Mouse (Mus musculus) liver, postnatal 0 days (tissue): ENCODE data around the gene Foxa1. TPM values are rescaled to one million over a fixed set of nuclear protein-coding genes. Genes with fewer than 3 reads are reported as not detected.
A peak's percentile ranks its signal among the peaks of the same experiment; 100 is the strongest.

Experiments
- ATAC-seq: fragments of 200-750 bp; cut with Nextera tagmentation; 2 replicates; pipeline ENCODE4 v1.8.0; 2017; ENCODE audit warnings: mild to moderate bottlenecking, moderate library complexity
- DNase-seq: peaks from one replicate; pipeline ENCODE4 v3.0.0-alpha.2; 2016
- H3K27ac ChIP-seq: fragments of 300-500 bp; sonication (generic); 2 replicates; pipeline ENCODE4 v1.5.1; 2014; ENCODE audit warnings: antibody characterized with exemption, moderate library complexity, mild to moderate bottlenecking, low read depth
- H3K27me3 ChIP-seq: fragments of 300-500 bp; sonication (generic); 2 replicates; pipeline ENCODE4 v1.6.1; 2014; ENCODE audit warnings: low read length, control low read depth, mixed read lengths; ENCODE audit not compliant: insufficient read depth
- H3K36me3 ChIP-seq: fragments of 300-500 bp; sonication (generic); replicated peaks from 2 replicates; pipeline ENCODE4 v1.6.1; 2014; ENCODE audit warnings: mild to moderate bottlenecking, control low read depth, low read length, moderate library complexity, mixed read lengths; ENCODE audit not compliant: insufficient read depth
- H3K4me1 ChIP-seq: fragments of 300-500 bp; sonication (generic); 2 replicates; pipeline ENCODE4 v1.6.1; 2014; ENCODE audit warnings: antibody characterized with exemption, mild to moderate bottlenecking, control low read depth; ENCODE audit not compliant: insufficient read depth
- H3K4me2 ChIP-seq: fragments of 300-500 bp; sonication (generic); 2 replicates; pipeline ENCODE4 v1.6.1; 2014; ENCODE audit warnings: low read depth, mild to moderate bottlenecking, low read length, moderate library complexity, mixed read lengths
- H3K4me3 ChIP-seq: fragments of 300-500 bp; sonication (generic); 2 replicates; pipeline ENCODE4 v1.5.1; 2014; ENCODE audit warnings: low read depth, low read length
- H3K9ac ChIP-seq: fragments of 300-500 bp; sonication (generic); replicated peaks from 2 replicates; pipeline ENCODE4 v1.6.1; 2014; ENCODE audit warnings: mild to moderate bottlenecking, moderate library complexity
- H3K9me3 ChIP-seq: fragments of 300-500 bp; sonication (generic); 2 replicates; pipeline ENCODE4 v1.6.1; 2016; ENCODE audit warnings: mild to moderate bottlenecking, control low read depth, low read length, mixed read lengths
- CTCF ChIP-seq: sonication (generic); IDR thresholded peaks from 2 replicates; pipeline ENCODE4 v1.5.1; 2016; ENCODE audit warnings: antibody characterized with exemption, low read depth
- EP300 ChIP-seq: IDR thresholded peaks from 2 replicates; pipeline ENCODE4 v1.6.1; 2016; ENCODE audit warnings: antibody characterized with exemption, low read depth, mild to moderate bottlenecking
- WGBS: fragments of 180-500 bp; shearing (Covaris S2); extraction: QIAGEN DNeasy Blood & Tissue Kit; methylation state at CpG from one replicate; pipeline ENCODE4 v1.1.7; 2014; ENCODE audit not compliant: insufficient replicate concordance; 5-methylcytosine and 5-hydroxymethylcytosine counted together
- polyA plus RNA-seq: library from polyadenylated mRNA; unstranded; fragments of >200 nt; fragmentation: Nextera tagmentation; extraction: Ambion mirVana; gene quantifications from 2 replicates; pipeline ENCODE4 v1.2.1, GENCODE M21; 2015

The Foxa1 gene
- polyA plus RNA-seq, 1 experiment from 2014 or later, result 1.5 TPM

- Histone ChIP-seq H3K9me3 (no peaks in the 10 kb centered on the region), H3K4me2 (no peak overlapping the region), H3K27me3 (peaks cover 58% of the 10 kb centered on the region), H3K4me3 (no peak overlapping the region), H3K9ac (no peak overlapping the region), H3K36me3 (no peaks in the 10 kb centered on the region), H3K27ac (no peak overlapping the region), H3K4me1 (peaks cover 7% of the 10 kb centered on the region; the same call in 1 of the 2 replicates)
- no peak for DNase-seq
- TF ChIP-seq CTCF, result no peak
- TF ChIP-seq EP300, result no peak
- ATAC-seq, result no peak
- WGBS, result 12% methylated on average over 3 of the region's 3 CpGs
These were observed 5.6 kb upstream of the Foxa1 start for GRCm38 (mm10) chr12:57552286-57552685.

GRCm38 (mm10) chr12:57550881-57551280 lies 4.2 kb upstream of the Foxa1 start:
- ATAC-seq, result no peak
- no peak overlapping the region for H3K27ac ChIP-seq
- H3K27me3 ChIP-seq, result peaks cover 72% of the 10 kb centered on the region
- no peaks in the 10 kb centered on the region for H3K9me3 ChIP-seq
- no peak for DNase-seq
- no peak overlapping the region for H3K4me2 ChIP-seq
- peaks cover 13% of the 10 kb centered on the region; the same call in 1 of the 2 replicates for H3K4me1 ChIP-seq
- 16% methylated on average over 8 of the region's 8 CpGs for WGBS
- TF ChIP-seq EP300, result no peak
- H3K4me3 ChIP-seq, result no peak overlapping the region
- no peaks in the 10 kb centered on the region for H3K36me3 ChIP-seq
- no peak overlapping the region for H3K9ac ChIP-seq

- ATAC-seq (no peak), DNase-seq (no peak)
- H3K9ac ChIP-seq, result no peak overlapping the region
- peaks cover 16% of the 10 kb centered on the region; the same call in 1 of the 2 replicates for H3K4me1 ChIP-seq
- H3K4me3 ChIP-seq, result no peak overlapping the region
- WGBS, result 12% methylated on average over 31 of the region's 31 CpGs
- no peak for TF ChIP-seq CTCF
- no peak for TF ChIP-seq EP300
- H3K27me3 ChIP-seq, result peaks cover 75% of the 10 kb centered on the region
- H3K27ac ChIP-seq, result no peak overlapping the region
- H3K36me3 ChIP-seq, result no peaks in the 10 kb centered on the region
- no peak overlapping the region for H3K4me2 ChIP-seq
- no peaks in the 10 kb centered on the region for H3K9me3 ChIP-seq
These were observed 3.6 kb upstream of the Foxa1 start for GRCm38 (mm10) chr12:57550181-57550808.

GRCm38 (mm10) chr12:57549667-57550160 lies 3.0 kb upstream of the Foxa1 start:
- ATAC-seq, result no peak
- H3K27me3 ChIP-seq, result peaks cover 81% of the 10 kb centered on the region
- WGBS, result 9% methylated on average over 15 of the region's 15 CpGs

GRCm38 (mm10) chr12:57548981-57549666 lies 2.4 kb upstream of the Foxa1 start:
- TF ChIP-seq EP300, result no peak
- no peak for TF ChIP-seq CTCF
- DNase-seq (no peak), ATAC-seq (no peak)
- Histone ChIP-seq H3K27ac (no peak overlapping the region), H3K9me3 (no peaks in the 10 kb centered on the region), H3K36me3 (no peaks in the 10 kb centered on the region), H3K4me2 (peak overlapping the region; percentile 4; the same call in 1 of the 2 replicates), H3K27me3 (peaks cover 87% of the 10 kb centered on the region), H3K9ac (no peak overlapping the region), H3K4me1 (peaks cover 17% of the 10 kb centered on the region; the same call in 1 of the 2 replicates), H3K4me3 (no peak overlapping the region)
- WGBS, result 12% methylated on average over 25 of the region's 25 CpGs

More at GRCm38 (mm10) chr12:57549667-57550160, 3.0 kb upstream of the Foxa1 start:
- Histone ChIP-seq H3K9me3 (no peaks in the 10 kb centered on the region), H3K36me3 (no peaks in the 10 kb centered on the region), H3K4me2 (no peak overlapping the region), H3K4me1 (peaks cover 17% of the 10 kb centered on the region; the same call in 1 of the 2 replicates), H3K27ac (no peak overlapping the region), H3K4me3 (no peak overlapping the region), H3K9ac (no peak overlapping the region)
- no peak for DNase-seq
- no peak for TF ChIP-seq CTCF
- no peak for TF ChIP-seq EP300

GRCm38 (mm10) chr12:57548352-57548980 lies 1.8 kb upstream of the Foxa1 start:
- no peak for ATAC-seq
- DNase-seq, result peak; percentile 54
- Histone ChIP-seq H3K27me3 (peaks cover 85% of the 10 kb centered on the region), H3K4me1 (peaks cover 17% of the 10 kb centered on the region; the same call in 1 of the 2 replicates), H3K27ac (no peak overlapping the region), H3K9me3 (no peaks in the 10 kb centered on the region), H3K9ac (no peak overlapping the region), H3K36me3 (no peaks in the 10 kb centered on the region), H3K4me3 (no peak overlapping the region), H3K4me2 (peak overlapping the region; percentile 4; the same call in 1 of the 2 replicates)
- peak; percentile 57 for TF ChIP-seq CTCF
- TF ChIP-seq EP300, result no peak
- 3% methylated on average over 20 of the region's 20 CpGs for whole genome bisulfite sequencing
